Mouse (Mus musculus) liver, postnatal 0 days (tissue): Measurements from ENCODE around the gene Csf1.

Source experiments
- CTCF ChIP-seq: sonication (generic); IDR thresholded peaks from 2 replicates; pipeline ENCODE4 v1.5.1; 2016; ENCODE audit warnings: antibody characterized with exemption, low read depth
- EP300 ChIP-seq: IDR thresholded peaks from 2 replicates; pipeline ENCODE4 v1.6.1; 2016; ENCODE audit warnings: antibody characterized with exemption, low read depth, mild to moderate bottlenecking

DNA sequence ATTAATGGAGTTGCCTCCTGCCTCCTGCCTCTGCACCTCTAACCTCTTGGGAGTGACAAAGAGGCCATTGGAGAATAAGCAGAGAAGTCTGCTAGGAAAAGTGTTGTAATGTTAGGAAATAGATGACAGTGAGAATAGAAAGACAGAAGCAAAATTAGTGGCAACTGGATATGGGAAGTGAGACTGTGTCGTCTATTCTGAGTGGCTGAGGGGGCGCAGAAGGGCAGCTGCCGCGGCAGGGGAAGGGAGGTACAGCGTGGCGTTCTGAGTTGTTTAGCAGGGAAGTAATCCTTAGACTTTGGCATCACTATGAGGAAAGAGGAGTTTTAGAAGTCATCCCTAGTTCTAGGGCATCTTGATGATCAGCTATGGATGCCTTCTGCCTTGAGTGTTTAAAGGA, 17.7 kb upstream of the Csf1 start:
- no peak for TF ChIP-seq CTCF
- TF ChIP-seq EP300 = no peak
